Mouse (Mus musculus) lung, adult 2 months (tissue): ENCODE results near the gene Mmp1b.
"Not testable (repeated sequence)": the region's sequence is repeated elsewhere in the genome, so short reads cannot be mapped to it uniquely, and the experiment has no call there.

ENCODE experiments used
- CTCF ChIP-seq: fragments of 200-500 bp; IDR thresholded peaks from 2 replicates; pipeline ENCODE4 v1.5.1; 2011; ENCODE audit warnings: mild to moderate bottlenecking, low read length, control low read depth; ENCODE audit not compliant: insufficient read depth
- POLR2A ChIP-seq: fragments of 200-500 bp; IDR thresholded peaks from 2 replicates; pipeline ENCODE4 v1.6.1; 2011; ENCODE audit warnings: low read depth, mild to moderate bottlenecking, control low read depth, low read length, borderline replicate concordance; ENCODE audit errors: extremely low read depth

GRCm38 (mm10) chr9:7396556-7396955 is 8.7 kb upstream of the Mmp1b start:
- not testable (repeated sequence) for TF ChIP-seq POLR2A, CTCF
